In genomic region chr10:99190798-99191197, GRCm38 (mm10) we compare ENCODE assay signal across 7 mouse cellular contexts.
DNase-seq lines count a peak whose midpoint lies in the region; ATAC-seq and TF ChIP-seq lines count a peak whose summit lies in the region.

No protein-coding gene starts in this region.

- H3K4me3 ChIP-seq in G1E (ENCODE audit: low read depth, low read length) = no peak overlapping the region

- H3K9me3 ChIP-seq in G1E (replicated peaks) = no peaks in the 10 kb centered on the region

- peaks cover 15% of the 10 kb centered on the region for H3K4me1 ChIP-seq in G1E (ENCODE audit: insufficient read depth, low read depth, low read length)

- DNase-seq in left cerebral cortex, postnatal 4 days = peak; percentile 46
- no peak for DNase-seq in left cerebral cortex, postnatal 36 days (ENCODE audit: low spot score in 2 of 2)
- DNase-seq in G1E (ENCODE audit: low spot score) = no peak
- DNase-seq in adrenal gland, postnatal 25 days = peak; percentile 73
- DNase-seq in heart, postnatal 36 days = peak; percentile 57 to 74
- no peak for DNase-seq in frontal cortex, postnatal 14 days (ENCODE audit: low spot score in 2 of 2)

- peaks cover 2% of the 10 kb centered on the region for H3K36me3 ChIP-seq in G1E (replicated peaks)

- no peaks in the 10 kb centered on the region for H3K27me3 ChIP-seq in G1E (ENCODE audit: insufficient read depth, low read length)

- peak; percentile 17; the same call in 1 of the 2 replicates for TF ChIP-seq CTCF in G1E (IDR thresholded peaks at IDR 0.05; ENCODE audit: low read depth, low read length)

- ATAC-seq in G1E (ENCODE audit: extremely low read depth, insufficient number of reproducible peaks, low FRiP score, poor library complexity, severe bottlenecking) = no peak
- ATAC-seq in megakaryocyte progenitor cell, adult 5-6 weeks (replicated peaks; ENCODE audit: poor library complexity) = peak; percentile 87

- intact Hi-C loops in left cerebral cortex, postnatal 4 days (cut with DNase I) = no loop called here
- intact Hi-C loops in left cerebral cortex, postnatal 36 days (cut with DNase I) = loop anchor here (2.0 kb wide), 1 partner anchor 70 kb away; no protein-coding TSS in a partner anchor
- intact Hi-C loops in heart, postnatal 36 days (cut with DNase I) = loop anchor here (1.0 to 5.0 kb wide), 3 partner anchors 142 to 387 kb away; no protein-coding TSS in a partner anchor

Comparison
In these comparisons a context has a peak if more than half of its experiments do, and no peak if none do; other contexts are left out.
1. DNase-seq: peak in left cerebral cortex, postnatal 4 days (single experiment), adrenal gland, postnatal 25 days (single experiment) and heart, postnatal 36 days (2 of 2); none in left cerebral cortex, postnatal 36 days (0 of 2), G1E (single experiment) and frontal cortex, postnatal 14 days (0 of 2).